Mouse (Mus musculus) testis, adult 2 months (tissue): ENCODE results near the gene Mettl13. TPM values are rescaled to one million over a fixed set of nuclear protein-coding genes. Genes with fewer than 3 reads are reported as not detected.

Experiments used
- H3K27ac ChIP-seq: fragments of 200-500 bp; 2 replicates; pipeline ENCODE4 v1.5.1; 2012; ENCODE audit warnings: low read depth, low read length; ENCODE audit not compliant: control insufficient read depth, insufficient read depth
- H3K27me3 ChIP-seq: fragments of 200-500 bp; 2 replicates; pipeline ENCODE4 v1.6.1; 2012; ENCODE audit warnings: mild to moderate bottlenecking, low read length, moderate library complexity; ENCODE audit not compliant: control insufficient read depth, insufficient read depth
- H3K36me3 ChIP-seq: fragments of 200-500 bp; 2 replicates; pipeline ENCODE4 v1.6.1; 2012; ENCODE audit warnings: mild to moderate bottlenecking, low read length; ENCODE audit not compliant: control insufficient read depth, insufficient read depth
- H3K4me1 ChIP-seq: fragments of 200-500 bp; 2 replicates; pipeline ENCODE4 v1.6.1; 2012; ENCODE audit warnings: low read length; ENCODE audit not compliant: control insufficient read depth, insufficient read depth
- H3K4me3 ChIP-seq: fragments of 200-500 bp; 2 replicates; pipeline ENCODE4 v1.5.1; 2012; ENCODE audit warnings: low read depth, mild to moderate bottlenecking, low read length, moderate library complexity, mixed read lengths; ENCODE audit not compliant: control insufficient read depth
- CTCF ChIP-seq: fragments of 200-500 bp; IDR thresholded peaks from 2 replicates; pipeline ENCODE4 v1.5.1; 2012; ENCODE audit warnings: low read depth, mild to moderate bottlenecking, inconsistent platforms, low read length, moderate library complexity; ENCODE audit not compliant: control insufficient read depth, insufficient read depth, insufficient replicate concordance
- POLR2A ChIP-seq: fragments of 200-500 bp; IDR thresholded peaks from 2 replicates; pipeline ENCODE4 v1.6.1; 2012; ENCODE audit warnings: low read depth, mild to moderate bottlenecking, inconsistent platforms, low read length, moderate library complexity; ENCODE audit not compliant: control insufficient read depth
- polyA plus RNA-seq: library from polyadenylated mRNA; depleted of rRNA; stranded (reverse); fragments of >200 nt; gene quantifications from 2 replicates; pipeline ENCODE4 v1.2.3, GENCODE M21; 2012; rRNA removed

Mettl13 gene
- polyA plus RNA-seq = 3.4 and 3.7 TPM in 2 replicates

GRCm38 (mm10) chr1:162548016-162548916, at the start of gene Mettl13:
TSS of gene Mettl13 (minus strand) at chr1:162548551.
- Histone ChIP-seq H3K27me3 (no peaks in the 10 kb centered on the region), H3K36me3 (no peaks in the 10 kb centered on the region; the same call in 1 of the 2 replicates), H3K4me1 (peaks cover 6% of the 10 kb centered on the region; the same call in 1 of the 2 replicates), H3K27ac (peak within 1 kb of the TSS; percentile 84), H3K4me3 (peak within 1 kb of the TSS; percentile 74)
- TF ChIP-seq CTCF (no peak), POLR2A (peak; percentile 95)

DNA sequence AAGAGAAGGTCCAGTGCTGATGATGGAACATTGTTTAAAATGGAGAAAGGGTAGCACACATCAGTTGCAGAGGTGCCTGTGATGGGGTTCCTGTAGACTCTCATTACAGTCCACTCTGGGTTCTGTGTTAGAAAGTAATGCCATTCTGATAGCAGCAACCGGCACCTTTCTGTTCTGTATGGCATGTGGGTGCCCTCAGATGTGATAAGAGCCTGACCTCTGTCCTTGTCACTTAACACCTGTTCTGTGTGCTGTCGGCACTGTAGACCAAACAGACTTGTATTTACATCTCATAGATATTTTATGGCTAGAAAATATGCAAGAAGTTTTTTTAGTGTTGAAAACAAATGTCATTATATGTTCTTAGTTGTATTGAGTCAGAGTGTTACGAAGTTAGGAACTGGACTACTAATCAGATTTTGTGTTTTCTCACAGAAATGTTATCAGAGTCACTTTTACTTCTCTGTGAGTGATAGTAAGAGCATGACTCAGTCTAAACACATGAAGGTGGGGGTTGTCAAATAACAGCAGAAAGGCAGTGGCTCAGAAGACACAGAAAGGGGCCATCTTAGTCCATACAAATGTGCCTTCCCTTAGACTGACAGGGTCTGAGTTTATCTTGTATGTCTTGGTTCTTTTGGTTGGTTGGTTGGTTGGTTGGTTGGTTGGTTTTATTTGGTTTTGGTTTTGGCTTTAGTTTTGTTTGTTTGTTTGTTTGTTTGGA, 49.2 kb upstream of the Mettl13 start:
- H3K4me3 ChIP-seq = no peak overlapping the region
- H3K4me1 ChIP-seq = no peaks in the 10 kb centered on the region
- TF ChIP-seq CTCF = no peak
- TF ChIP-seq POLR2A = no peak
- H3K36me3 ChIP-seq = peaks cover 3% of the 10 kb centered on the region; the same call in 1 of the 2 replicates
- no peak overlapping the region for H3K27ac ChIP-seq
- no peaks in the 10 kb centered on the region for H3K27me3 ChIP-seq

GRCm38 (mm10) chr1:162590415-162590997, 42.2 kb upstream of the Mettl13 start:
- TF ChIP-seq CTCF (no peak), POLR2A (no peak)
- H3K27ac ChIP-seq = no peak overlapping the region
- peaks cover 2% of the 10 kb centered on the region; the same call in 1 of the 2 replicates for H3K36me3 ChIP-seq
- H3K4me1 ChIP-seq = no peaks in the 10 kb centered on the region; the same call in 1 of the 2 replicates
- no peak overlapping the region for H3K4me3 ChIP-seq
- H3K27me3 ChIP-seq = no peaks in the 10 kb centered on the region

GRCm38 (mm10) chr1:162589443-162589842, 41.1 kb upstream of the Mettl13 start:
- H3K27ac ChIP-seq = no peak overlapping the region
- TF ChIP-seq POLR2A (no peak), CTCF (no peak)

GRCm38 (mm10) chr1:162588606-162589005, 40.3 kb upstream of the Mettl13 start:
- peaks cover 2% of the 10 kb centered on the region; the same call in 1 of the 2 replicates for H3K36me3 ChIP-seq
- TF ChIP-seq POLR2A (no peak), CTCF (no peak)
- H3K27ac ChIP-seq = no peak overlapping the region
- no peak overlapping the region for H3K4me3 ChIP-seq
- H3K4me1 ChIP-seq = no peaks in the 10 kb centered on the region; the same call in 1 of the 2 replicates
- no peaks in the 10 kb centered on the region for H3K27me3 ChIP-seq

More at GRCm38 (mm10) chr1:162589443-162589842, 41.1 kb upstream of the Mettl13 start:
- Histone ChIP-seq H3K4me3 (no peak overlapping the region), H3K4me1 (no peaks in the 10 kb centered on the region; the same call in 1 of the 2 replicates), H3K36me3 (peaks cover 2% of the 10 kb centered on the region; the same call in 1 of the 2 replicates), H3K27me3 (no peaks in the 10 kb centered on the region)

GRCm38 (mm10) chr1:162586282-162586681, 37.9 kb upstream of the Mettl13 start:
- peaks cover 2% of the 10 kb centered on the region; the same call in 1 of the 2 replicates for H3K36me3 ChIP-seq
- no peaks in the 10 kb centered on the region for H3K27me3 ChIP-seq
- TF ChIP-seq CTCF (no peak), POLR2A (no peak)
- H3K4me3 ChIP-seq = no peak overlapping the region
- H3K4me1 ChIP-seq = no peaks in the 10 kb centered on the region; the same call in 1 of the 2 replicates
- no peak overlapping the region for H3K27ac ChIP-seq

GRCm38 (mm10) chr1:162582884-162583283, 34.5 kb upstream of the Mettl13 start:
- Histone ChIP-seq H3K4me1 (no peaks in the 10 kb centered on the region), H3K36me3 (no peaks in the 10 kb centered on the region; the same call in 1 of the 2 replicates), H3K27me3 (no peaks in the 10 kb centered on the region), H3K4me3 (no peak overlapping the region), H3K27ac (no peak overlapping the region)
- TF ChIP-seq CTCF (no peak), POLR2A (no peak)
